Mouse (Mus musculus): ENCODE measurements around the gene Acox1.

GRCm38 (mm10) chr11:116232427-116232826, 33.6 kb upstream of the Acox1 start:
- TF ChIP-seq CTCF (IDR thresholded peaks at IDR 0.05; ENCODE audit: low read depth) (no peak), EP300 (IDR thresholded peaks at IDR 0.05; ENCODE audit: low read depth) (no peak)

All from liver, postnatal 0 days (tissue).